Mouse (Mus musculus) common myeloid progenitor, adult 5-6 weeks (primary cell): ENCODE measurements around the gene Gm42791. TPM values are rescaled to one million over a fixed set of nuclear protein-coding genes. Genes with fewer than 3 reads are reported as not detected.

Source experiments
- ATAC-seq: replicated peaks from 2 replicates; pipeline ENCODE4 v1.8.0; 2016; ENCODE audit warnings: low read depth, mild to moderate bottlenecking, moderate TSS enrichment, inconsistent platforms; ENCODE audit not compliant: poor library complexity, severe bottlenecking
- total RNA-seq: library from RNA; stranded (forward); fragments of 200-1000, 187-1606 nt; gene quantifications from 2 replicates; pipeline ENCODE4 v1.2.3, GENCODE M21; 2017

Gm42791 gene
- total RNA-seq, 1 experiment from 2014 or later, result not detected

- no peak for ATAC-seq
Measured at GRCm38 (mm10) chr5:148849516-148849915, 145.4 kb downstream of the Gm42791 start.

- ATAC-seq, result no peak
Measured at GRCm38 (mm10) chr5:148847032-148847431, 147.9 kb downstream of the Gm42791 start.

Other genes with a start within 250 kb of the Gm42791 start
- 9.1 and 10.6 TPM in 2 replicates for gene Katnal1, start 65.8 kb downstream of the Gm42791 start, total RNA-seq
- gene Uspl1, start 189.2 kb upstream of the Gm42791 start, total RNA-seq, result 43.7 and 45.1 TPM in 2 replicates
- 1,044 and 1,081 TPM in 2 replicates for gene Hmgb1, start 189.3 kb upstream of the Gm42791 start, total RNA-seq